Mouse (Mus musculus) heart, embryonic 15.5 days (tissue): ENCODE measurements around the gene Capns1. TPM values are rescaled to one million over a fixed set of nuclear protein-coding genes. Genes with fewer than 3 reads are reported as not detected.
"Not testable (repeated sequence)": the region's sequence is repeated elsewhere in the genome, so short reads cannot be mapped to it uniquely, and the experiment has no call there.

Experiments
- ATAC-seq: fragments of 200-750 bp; cut with Nextera tagmentation; replicated peaks from 2 replicates; pipeline ENCODE4 v1.8.0; 2017; ENCODE audit warnings: low read depth, moderate TSS enrichment; ENCODE audit not compliant: insufficient number of reproducible peaks, insufficient read depth, low FRiP score
- H3K27ac ChIP-seq: fragments of 300-500 bp; sonication (generic); 2 replicates; pipeline ENCODE4 v1.5.1; 2015; ENCODE audit warnings: mild to moderate bottlenecking, inconsistent platforms
- H3K27me3 ChIP-seq: fragments of 300-500 bp; sonication (generic); 2 replicates; pipeline ENCODE4 v1.6.1; 2015; ENCODE audit warnings: inconsistent platforms
- H3K36me3 ChIP-seq: fragments of 300-500 bp; sonication (generic); 2 replicates; pipeline ENCODE4 v1.6.1; 2015; ENCODE audit warnings: mild to moderate bottlenecking, inconsistent platforms
- H3K4me1 ChIP-seq: fragments of 300-500 bp; sonication (generic); replicated peaks from 2 replicates; pipeline ENCODE4 v1.6.1; 2015; ENCODE audit warnings: inconsistent platforms
- H3K4me2 ChIP-seq: fragments of 300-500 bp; sonication (generic); 2 replicates; pipeline ENCODE4 v1.6.1; 2015; ENCODE audit warnings: inconsistent platforms, mild to moderate bottlenecking, moderate library complexity
- H3K4me3 ChIP-seq: fragments of 300-500 bp; sonication (generic); 2 replicates; pipeline ENCODE4 v1.5.1; 2015; ENCODE audit warnings: mild to moderate bottlenecking, inconsistent platforms
- H3K9ac ChIP-seq: fragments of 300-500 bp; sonication (generic); 2 replicates; pipeline ENCODE4 v1.6.1; 2015; ENCODE audit warnings: mild to moderate bottlenecking, inconsistent platforms
- H3K9me3 ChIP-seq: fragments of 300-500 bp; sonication (generic); replicated peaks from 2 replicates; pipeline ENCODE4 v1.6.1; 2016; ENCODE audit warnings: inconsistent platforms
- WGBS: fragments of 180-500 bp; shearing (Covaris S2); methylation state at CpG from one replicate; pipeline ENCODE4 v1.1.7; 2015; ENCODE audit warnings: mixed read lengths; 5-methylcytosine and 5-hydroxymethylcytosine counted together
- polyA plus RNA-seq: library from polyadenylated mRNA; unstranded; fragments of >200 nt; fragmentation: Nextera tagmentation; extraction: Ambion mirVana; gene quantifications from 2 replicates; pipeline ENCODE4 v1.2.1, GENCODE M21; 2015

Gene Capns1
- polyA plus RNA-seq, 1 experiment from 2014 or later: 77.4 TPM

- no peak for ATAC-seq
- Histone ChIP-seq H3K27ac (no peak overlapping the region), H3K27me3 (no peaks in the 10 kb centered on the region), H3K36me3 (no peaks in the 10 kb centered on the region), H3K9me3 (no peaks in the 10 kb centered on the region), H3K9ac (no peak overlapping the region), H3K4me2 (no peak overlapping the region), H3K4me3 (no peak overlapping the region), H3K4me1 (peaks cover 15% of the 10 kb centered on the region)
- 59% methylated on average over 11 of the region's 11 CpGs for WGBS
Measured at GRCm38 (mm10) chr7:30202895-30203690, 4.5 kb upstream of the Capns1 start.

- H3K4me2 ChIP-seq, H3K9ac ChIP-seq, H3K27me3 ChIP-seq, H3K36me3 ChIP-seq, H3K27ac ChIP-seq, H3K9me3 ChIP-seq, ATAC-seq, H3K4me3 ChIP-seq: not testable (repeated sequence)
- peaks cover 17% of the 10 kb centered on the region for H3K4me1 ChIP-seq
- whole genome bisulfite sequencing: 86% methylated on average over 5 of the region's 5 CpGs
Measured at GRCm38 (mm10) chr7:30200661-30201060, 2.0 kb upstream of the Capns1 start.

- H3K4me1 ChIP-seq: peaks cover 21% of the 10 kb centered on the region
- H3K4me3 ChIP-seq: no peak overlapping the region
- H3K9ac ChIP-seq: no peak overlapping the region
- no peak for ATAC-seq
- H3K27ac ChIP-seq: no peak overlapping the region
- H3K27me3 ChIP-seq: no peaks in the 10 kb centered on the region
- H3K4me2 ChIP-seq: no peak overlapping the region
- H3K9me3 ChIP-seq: no peaks in the 10 kb centered on the region
- WGBS: 71% methylated on average over 5 of the region's 5 CpGs
- no peaks in the 10 kb centered on the region for H3K36me3 ChIP-seq
Measured at GRCm38 (mm10) chr7:30200200-30200599, 1.6 kb upstream of the Capns1 start.

GRCm38 (mm10) chr7:30199498-30200139 lies 1.0 kb upstream of the Capns1 start:
- H3K4me1 ChIP-seq: peaks cover 20% of the 10 kb centered on the region
- H3K4me3 ChIP-seq: no peak overlapping the region
- no peak overlapping the region for H3K4me2 ChIP-seq
- H3K9me3 ChIP-seq: no peaks in the 10 kb centered on the region
- no peaks in the 10 kb centered on the region for H3K36me3 ChIP-seq
- H3K9ac ChIP-seq: no peak overlapping the region
- no peak for ATAC-seq
- no peaks in the 10 kb centered on the region for H3K27me3 ChIP-seq
- 69% methylated on average over 18 of the region's 18 CpGs for WGBS
- no peak overlapping the region for H3K27ac ChIP-seq

GRCm38 (mm10) chr7:30197592-30198129 lies 950 bp downstream of the Capns1 start:
- 53% methylated on average over 5 of the region's 5 CpGs for WGBS
- Histone ChIP-seq H3K4me1 (peaks cover 22% of the 10 kb centered on the region), H3K9ac (no peak overlapping the region), H3K27ac (no peak overlapping the region), H3K36me3 (peaks cover 2% of the 10 kb centered on the region; the same call in 1 of the 2 replicates), H3K27me3 (no peaks in the 10 kb centered on the region), H3K9me3 (no peaks in the 10 kb centered on the region), H3K4me3 (no peak overlapping the region), H3K4me2 (no peak overlapping the region)
- ATAC-seq: no peak

GRCm38 (mm10) chr7:30196171-30196570 lies 2.4 kb downstream of the Capns1 start:
- peaks cover 23% of the 10 kb centered on the region for H3K4me1 ChIP-seq
- no peak overlapping the region for H3K4me2 ChIP-seq
- H3K9ac ChIP-seq: no peak overlapping the region
- H3K4me3 ChIP-seq: no peak overlapping the region
- ATAC-seq: no peak
- 76% methylated on average over 6 of the region's 6 CpGs for WGBS
- peaks cover 17% of the 10 kb centered on the region for H3K36me3 ChIP-seq
- H3K9me3 ChIP-seq: no peaks in the 10 kb centered on the region
- H3K27ac ChIP-seq: no peak overlapping the region
- H3K27me3 ChIP-seq: no peaks in the 10 kb centered on the region

GRCm38 (mm10) chr7:30195461-30195860 lies 3.1 kb downstream of the Capns1 start:
- Histone ChIP-seq H3K4me3 (no peak overlapping the region), H3K4me2 (peak overlapping the region; percentile 80), H3K36me3 (peaks cover 23% of the 10 kb centered on the region), H3K27ac (no peak overlapping the region), H3K9me3 (no peaks in the 10 kb centered on the region), H3K9ac (no peak overlapping the region), H3K4me1 (peaks cover 23% of the 10 kb centered on the region), H3K27me3 (no peaks in the 10 kb centered on the region)
- no peak for ATAC-seq
- 67% methylated on average over 6 of the region's 6 CpGs for WGBS

GRCm38 (mm10) chr7:30194884-30195283 lies 3.7 kb downstream of the Capns1 start:
- Histone ChIP-seq H3K4me3 (peak overlapping the region; percentile 80), H3K9ac (peak overlapping the region; percentile 83), H3K27ac (peak overlapping the region; percentile 88), H3K9me3 (no peaks in the 10 kb centered on the region), H3K4me2 (peak overlapping the region; percentile 80), H3K4me1 (peaks cover 23% of the 10 kb centered on the region), H3K27me3 (no peaks in the 10 kb centered on the region), H3K36me3 (peaks cover 29% of the 10 kb centered on the region)
- under 1% methylated on average over 28 of the region's 28 CpGs for WGBS
- peak; percentile 88 for ATAC-seq

GRCm38 (mm10) chr7:30194101-30194831 lies 4.3 kb downstream of the Capns1 start:
- Histone ChIP-seq H3K4me3 (peak overlapping the region; percentile 80), H3K9ac (peak overlapping the region; percentile 83), H3K36me3 (peaks cover 33% of the 10 kb centered on the region), H3K9me3 (no peaks in the 10 kb centered on the region), H3K27ac (peak overlapping the region; percentile 88), H3K4me2 (peak overlapping the region; percentile 80), H3K27me3 (no peaks in the 10 kb centered on the region), H3K4me1 (peaks cover 23% of the 10 kb centered on the region)
- WGBS: under 1% methylated on average over 26 of the region's 26 CpGs
- ATAC-seq: peak; percentile 16; the same call in 1 of the 2 replicates

- peak overlapping the region; percentile 83 for H3K9ac ChIP-seq
- H3K4me1 ChIP-seq: peaks cover 23% of the 10 kb centered on the region
- H3K36me3 ChIP-seq: peaks cover 38% of the 10 kb centered on the region
- H3K4me2 ChIP-seq: peak overlapping the region; percentile 80
- under 1% methylated on average over 22 of the region's 26 CpGs for WGBS
- no peaks in the 10 kb centered on the region for H3K9me3 ChIP-seq
- no peaks in the 10 kb centered on the region for H3K27me3 ChIP-seq
- H3K4me3 ChIP-seq: peak overlapping the region; percentile 80
- peak; percentile 63 for ATAC-seq
- peak overlapping the region; percentile 88 for H3K27ac ChIP-seq
Measured at GRCm38 (mm10) chr7:30193581-30194100, 5.0 kb downstream of the Capns1 start.

GRCm38 (mm10) chr7:30193013-30193412 lies 5.6 kb downstream of the Capns1 start:
- Histone ChIP-seq H3K27me3 (no peaks in the 10 kb centered on the region), H3K9me3 (no peaks in the 10 kb centered on the region), H3K4me3 (peak overlapping the region; percentile 80), H3K36me3 (peaks cover 44% of the 10 kb centered on the region), H3K27ac (peak overlapping the region; percentile 88), H3K4me1 (peaks cover 20% of the 10 kb centered on the region), H3K9ac (peak overlapping the region; percentile 83; the same call in 1 of the 2 replicates), H3K4me2 (peak overlapping the region; percentile 80)
- WGBS: 33% methylated on average over 9 of the region's 9 CpGs
- ATAC-seq: no peak
